Mouse (Mus musculus): Measurements from ENCODE around the gene Gdf9.
"Not testable (repeated sequence)": the region's sequence is repeated elsewhere in the genome, so short reads cannot be mapped to it uniquely, and the experiment has no call there.

Gdf9 gene

DNA sequence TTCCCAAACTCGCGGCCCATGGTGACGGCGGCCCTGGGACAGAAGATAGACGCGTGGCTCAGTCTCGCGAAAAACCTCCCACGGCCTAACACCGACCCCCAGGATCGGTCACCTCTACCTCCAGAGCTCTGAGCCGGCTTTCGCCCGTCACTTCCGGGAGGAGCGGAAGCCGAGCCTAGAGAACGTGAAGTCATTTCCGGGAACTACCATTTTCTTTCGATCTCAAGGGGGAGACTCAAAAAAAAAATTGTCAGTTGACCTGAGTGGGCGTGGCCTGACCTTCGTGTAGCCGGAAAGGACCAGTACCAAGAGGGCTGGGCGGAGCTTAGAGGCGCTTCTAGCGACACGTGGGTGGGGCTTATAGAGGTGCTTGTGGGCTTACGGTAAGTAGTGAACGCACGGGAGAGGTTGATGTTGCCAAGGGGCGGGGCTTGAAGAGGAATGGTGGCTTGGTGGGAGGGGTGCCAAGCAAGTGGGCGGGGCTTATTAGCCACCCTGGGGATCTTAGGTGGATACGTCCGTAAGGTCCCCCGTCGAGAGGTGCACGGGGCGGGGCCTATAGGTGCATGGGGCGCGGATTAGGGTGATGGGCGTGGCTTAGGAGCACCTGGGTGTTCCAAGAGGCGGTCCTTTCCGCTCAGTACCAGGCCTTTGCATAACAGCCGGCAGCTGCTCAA is at the start of gene Gdf9, which contains the start of gene Uqcrq:
Gdf9 (plus strand) TSS at position 354 of the 677 bp plus-strand sequence.
Uqcrq (minus strand) TSS at position 162 of the 677 bp plus-strand sequence.
- peak; percentile 100 for DNase-seq (ENCODE audit: low read depth, low spot score)
- H3K27me3 ChIP-seq (ENCODE audit: control insufficient read depth, insufficient read depth, low read length, poor library complexity, severe bottlenecking) = no peaks in the 10 kb centered on the region
- H3K36me3 ChIP-seq (ENCODE audit: control insufficient read depth, insufficient read depth, low read length, poor library complexity, severe bottlenecking) = no peaks in the 10 kb centered on the region

DNA sequence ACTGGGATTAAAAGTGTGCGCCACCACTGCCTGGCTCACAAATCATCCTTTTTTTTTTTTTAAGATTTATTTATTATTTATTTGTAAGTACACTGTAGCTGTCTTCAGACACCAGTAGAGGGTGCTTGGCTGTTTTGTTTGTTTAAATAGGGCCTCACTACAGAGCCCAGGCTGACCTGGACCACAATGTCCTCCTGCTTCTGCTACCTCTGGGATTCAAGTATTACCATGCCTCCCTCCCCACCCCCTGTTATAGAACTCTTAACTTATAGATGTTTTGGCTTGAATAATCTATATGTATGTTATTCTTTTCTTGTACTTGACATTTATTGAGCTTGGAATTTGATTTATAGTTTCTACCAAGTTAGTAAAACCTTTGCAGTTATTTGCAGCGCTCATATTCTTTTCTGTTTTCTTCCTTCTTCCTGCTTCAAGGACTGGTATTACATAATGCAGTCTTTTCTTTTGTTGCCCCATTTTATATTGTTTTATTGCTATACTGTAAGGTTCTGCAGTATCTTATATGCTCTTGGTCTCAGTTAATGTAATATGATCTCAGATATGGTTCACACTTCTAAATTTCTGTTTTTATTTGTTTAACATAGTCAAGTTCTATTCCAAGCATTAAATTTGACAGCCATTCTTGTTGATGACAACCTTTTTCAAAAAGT is 46.9 kb upstream of the Gdf9 start:
- no peaks in the 10 kb centered on the region for H3K27me3 ChIP-seq (ENCODE audit: control insufficient read depth, insufficient read depth, low read length, poor library complexity, severe bottlenecking)
- no peak for DNase-seq (ENCODE audit: low read depth, low spot score)
- peaks cover 8% of the 10 kb centered on the region; the same call in 1 of the 2 replicates for H3K36me3 ChIP-seq (ENCODE audit: control insufficient read depth, insufficient read depth, low read length, poor library complexity, severe bottlenecking)

GRCm38 (mm10) chr11:53393856-53394255 is 37.0 kb upstream of the Gdf9 start:
- Histone ChIP-seq H3K36me3 (ENCODE audit: control insufficient read depth, insufficient read depth, low read length, poor library complexity, severe bottlenecking) (peaks cover 22% of the 10 kb centered on the region), H3K27me3 (ENCODE audit: control insufficient read depth, insufficient read depth, low read length, poor library complexity, severe bottlenecking) (no peaks in the 10 kb centered on the region)
- no peak for DNase-seq (ENCODE audit: low read depth, low spot score)

DNA sequence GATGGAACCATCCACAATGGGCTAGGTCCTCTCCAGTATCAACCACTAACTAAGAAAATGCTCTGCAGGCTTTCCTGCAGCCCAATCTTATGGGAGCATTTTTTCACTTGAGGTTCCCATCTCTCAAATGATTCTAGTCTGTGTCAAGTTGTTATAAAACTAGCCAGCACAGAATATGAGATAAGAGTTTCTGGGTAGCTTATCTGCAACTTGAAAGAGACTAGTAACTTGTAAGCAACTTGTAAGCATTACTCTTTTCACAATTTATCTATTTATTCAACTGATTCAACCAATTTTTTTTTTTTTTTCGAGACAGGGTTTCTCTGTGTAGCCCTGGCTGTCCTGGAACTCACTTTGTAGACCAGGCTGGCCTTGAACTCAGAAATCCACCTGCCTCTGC is 27.2 kb upstream of the Gdf9 start:
- DNase-seq (ENCODE audit: low read depth, low spot score) = no peak

GRCm38 (mm10) chr11:53411738-53412137 is 19.1 kb upstream of the Gdf9 start:
- H3K27me3 ChIP-seq (ENCODE audit: control insufficient read depth, insufficient read depth, low read length, poor library complexity, severe bottlenecking) = no peaks in the 10 kb centered on the region
- H3K36me3 ChIP-seq (ENCODE audit: control insufficient read depth, insufficient read depth, low read length, poor library complexity, severe bottlenecking) = peaks cover 37% of the 10 kb centered on the region
- DNase-seq (ENCODE audit: low read depth, low spot score) = peak; percentile 42

More for the DNA sequence above, 27.2 kb upstream of the Gdf9 start:
- no peaks in the 10 kb centered on the region for H3K27me3 ChIP-seq (ENCODE audit: control insufficient read depth, insufficient read depth, low read length, poor library complexity, severe bottlenecking)
- peaks cover 30% of the 10 kb centered on the region for H3K36me3 ChIP-seq (ENCODE audit: control insufficient read depth, insufficient read depth, low read length, poor library complexity, severe bottlenecking)

GRCm38 (mm10) chr11:53413871-53414270 is 17.0 kb upstream of the Gdf9 start:
- DNase-seq (ENCODE audit: low read depth, low spot score) = no peak
- H3K36me3 ChIP-seq (ENCODE audit: control insufficient read depth, insufficient read depth, low read length, poor library complexity, severe bottlenecking) = peaks cover 29% of the 10 kb centered on the region

GRCm38 (mm10) chr11:53418048-53418447 is 12.8 kb upstream of the Gdf9 start:
- Histone ChIP-seq H3K36me3 (ENCODE audit: control insufficient read depth, insufficient read depth, low read length, poor library complexity, severe bottlenecking) (peaks cover 18% of the 10 kb centered on the region; the same call in 1 of the 2 replicates), H3K27me3 (ENCODE audit: control insufficient read depth, insufficient read depth, low read length, poor library complexity, severe bottlenecking) (no peaks in the 10 kb centered on the region)
- DNase-seq (ENCODE audit: low read depth, low spot score) = no peak

More at GRCm38 (mm10) chr11:53413871-53414270, 17.0 kb upstream of the Gdf9 start:
- no peaks in the 10 kb centered on the region for H3K27me3 ChIP-seq (ENCODE audit: control insufficient read depth, insufficient read depth, low read length, poor library complexity, severe bottlenecking)

GRCm38 (mm10) chr11:53423036-53423435 is 7.8 kb upstream of the Gdf9 start, which contains the start of gene Leap2:
Gene Leap2, minus strand, starts transcription at chr11:53423170.
- H3K36me3 ChIP-seq (ENCODE audit: control insufficient read depth, insufficient read depth, low read length, poor library complexity, severe bottlenecking) = 0 out of 2 replicates have a peak, but pooled peaks cover 7% of the 10 kb centered on the region
- no peaks in the 10 kb centered on the region for H3K27me3 ChIP-seq (ENCODE audit: control insufficient read depth, insufficient read depth, low read length, poor library complexity, severe bottlenecking)
- no peak for DNase-seq (ENCODE audit: low read depth, low spot score)

DNA sequence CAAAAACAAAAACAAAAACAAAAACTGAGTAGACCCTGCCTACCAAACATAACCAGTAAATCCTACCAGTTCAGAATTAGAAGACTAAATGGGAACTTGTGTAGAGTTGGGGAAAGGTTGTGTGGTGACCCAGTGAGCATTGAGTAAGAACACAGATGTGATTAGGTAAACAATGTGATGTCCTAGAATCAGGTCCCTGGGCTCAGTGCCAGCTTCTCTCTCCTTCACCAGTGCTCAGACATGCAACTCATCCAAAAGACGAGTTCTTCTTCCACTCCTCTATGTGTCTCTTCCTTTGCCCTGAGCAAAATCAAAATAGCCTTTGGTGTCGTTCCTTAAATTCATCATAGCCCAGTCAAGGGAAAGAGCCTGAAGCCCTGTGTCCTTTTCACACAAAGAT is 6.0 kb upstream of the Gdf9 start:
- DNase-seq (ENCODE audit: low read depth, low spot score) = no peak
- no peaks in the 10 kb centered on the region for H3K27me3 ChIP-seq (ENCODE audit: control insufficient read depth, insufficient read depth, low read length, poor library complexity, severe bottlenecking)

GRCm38 (mm10) chr11:53425251-53425650 is 5.6 kb upstream of the Gdf9 start:
- Histone ChIP-seq H3K36me3 (ENCODE audit: control insufficient read depth, insufficient read depth, low read length, poor library complexity, severe bottlenecking) (0 out of 2 replicates have a peak, but pooled peaks cover 6% of the 10 kb centered on the region), H3K27me3 (ENCODE audit: control insufficient read depth, insufficient read depth, low read length, poor library complexity, severe bottlenecking) (no peaks in the 10 kb centered on the region)
- DNase-seq (ENCODE audit: low read depth, low spot score) = no peak

More for the DNA sequence above, 6.0 kb upstream of the Gdf9 start:
- 0 out of 2 replicates have a peak, but pooled peaks cover 7% of the 10 kb centered on the region for H3K36me3 ChIP-seq (ENCODE audit: control insufficient read depth, insufficient read depth, low read length, poor library complexity, severe bottlenecking)

DNA sequence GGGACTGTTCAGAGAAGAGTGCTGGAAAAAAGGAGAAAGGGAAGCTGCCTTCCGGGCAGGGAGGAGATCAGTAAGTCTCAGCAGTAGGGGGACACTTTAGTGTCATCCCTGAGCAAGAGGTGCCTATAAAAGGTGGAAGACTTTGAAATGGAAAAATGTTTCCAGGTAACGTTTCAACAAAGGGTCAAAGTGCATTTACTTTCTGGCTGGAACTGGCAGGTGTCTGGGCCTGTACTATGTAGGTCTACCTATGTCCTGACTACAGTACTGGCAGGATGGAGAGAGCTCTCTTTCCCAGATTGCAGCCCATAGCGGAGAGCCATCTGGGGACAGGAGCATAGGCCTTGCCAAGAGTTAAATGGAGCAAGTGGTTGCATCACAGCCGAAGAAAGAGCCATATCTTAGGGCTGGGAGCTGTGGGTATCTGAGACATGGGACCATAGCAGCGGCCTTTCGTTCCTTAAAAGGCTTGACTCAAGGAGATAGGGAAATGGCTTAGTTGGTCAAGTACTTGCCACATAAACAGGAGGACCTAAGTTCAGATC is 5.0 kb upstream of the Gdf9 start:
- no peak for DNase-seq (ENCODE audit: low read depth, low spot score)
- Histone ChIP-seq H3K27me3 (ENCODE audit: control insufficient read depth, insufficient read depth, low read length, poor library complexity, severe bottlenecking) (no peaks in the 10 kb centered on the region), H3K36me3 (ENCODE audit: control insufficient read depth, insufficient read depth, low read length, poor library complexity, severe bottlenecking) (0 out of 2 replicates have a peak, but pooled peaks cover 5% of the 10 kb centered on the region)

DNA sequence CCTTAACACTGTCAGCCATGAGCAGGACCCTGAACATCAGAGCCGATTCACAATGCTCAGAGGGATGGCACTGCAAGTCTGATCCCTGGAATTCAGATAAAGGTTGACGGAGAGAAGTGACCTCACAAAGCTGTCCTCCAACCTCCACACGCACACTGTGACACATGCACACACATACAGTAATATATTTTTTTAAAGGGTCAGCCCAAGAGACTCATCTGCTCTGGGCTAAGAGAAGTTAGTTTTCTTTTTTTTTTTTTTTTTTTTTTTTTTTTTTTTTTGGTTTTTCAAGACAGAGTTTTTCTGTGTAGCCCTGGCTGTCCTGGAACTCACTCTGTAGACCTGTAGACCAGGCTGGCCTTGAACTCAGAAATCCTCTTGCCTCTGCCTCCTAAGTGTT is 3.9 kb upstream of the Gdf9 start:
- not testable (repeated sequence) for H3K36me3 ChIP-seq (ENCODE audit: control insufficient read depth, insufficient read depth, low read length, poor library complexity, severe bottlenecking); DNase-seq (ENCODE audit: low read depth, low spot score); H3K27me3 ChIP-seq (ENCODE audit: control insufficient read depth, insufficient read depth, low read length, poor library complexity, severe bottlenecking)

GRCm38 (mm10) chr11:53427993-53428715 is 2.7 kb upstream of the Gdf9 start:
- no peaks in the 10 kb centered on the region for H3K27me3 ChIP-seq (ENCODE audit: control insufficient read depth, insufficient read depth, low read length, poor library complexity, severe bottlenecking)
- no peak for DNase-seq (ENCODE audit: low read depth, low spot score)
- H3K36me3 ChIP-seq (ENCODE audit: control insufficient read depth, insufficient read depth, low read length, poor library complexity, severe bottlenecking) = no peaks in the 10 kb centered on the region

- Histone ChIP-seq H3K36me3 (ENCODE audit: control insufficient read depth, insufficient read depth, low read length, poor library complexity, severe bottlenecking) (no peaks in the 10 kb centered on the region), H3K27me3 (ENCODE audit: control insufficient read depth, insufficient read depth, low read length, poor library complexity, severe bottlenecking) (no peaks in the 10 kb centered on the region)
- DNase-seq (ENCODE audit: low read depth, low spot score) = no peak
Measured at GRCm38 (mm10) chr11:53428716-53429057, 2.1 kb upstream of the Gdf9 start.
